Mouse (Mus musculus): ENCODE measurements at regions not wholly inside any gene's neighbourhood (a gene's known extent, or its start where the extent isn't known, plus 50 kb on each side); places are given as distances from the start of the nearest gene placed in this dataset.

DNA sequence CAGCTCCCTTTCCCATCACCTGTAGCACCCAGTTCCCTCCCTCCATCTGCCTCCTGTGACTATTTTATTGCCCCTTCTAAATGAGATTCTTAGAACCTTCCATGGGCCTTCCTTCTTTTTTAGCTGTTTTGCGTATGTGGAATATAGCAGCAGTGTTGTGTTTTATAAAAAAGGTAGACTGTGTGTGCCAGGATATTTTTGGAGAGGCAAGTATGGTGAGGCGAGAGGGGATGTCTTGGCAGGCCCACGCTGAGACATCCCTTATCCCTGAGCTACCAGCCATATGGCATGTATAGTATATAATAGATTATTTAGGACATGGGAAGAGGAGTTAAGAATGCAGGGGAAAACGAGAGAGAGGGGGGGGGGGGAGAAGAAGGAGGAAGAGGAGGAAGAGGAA is 488.4 kb downstream of the Btbd3 start:
- Histone ChIP-seq H3K4me1 (no peaks in the 10 kb centered on the region), H3K4me3 (no peak overlapping the region), H3K27ac (no peak overlapping the region), H3K9me3 (no peaks in the 10 kb centered on the region), H3K36me3 (no peaks in the 10 kb centered on the region), H3K27me3 (ENCODE audit: insufficient read depth, poor library complexity, severe bottlenecking) (no peaks in the 10 kb centered on the region)
- WGBS, result 75% methylated on average over 4 of the region's 4 CpGs
- DNase-seq (ENCODE audit: low spot score), result no peak

DNA sequence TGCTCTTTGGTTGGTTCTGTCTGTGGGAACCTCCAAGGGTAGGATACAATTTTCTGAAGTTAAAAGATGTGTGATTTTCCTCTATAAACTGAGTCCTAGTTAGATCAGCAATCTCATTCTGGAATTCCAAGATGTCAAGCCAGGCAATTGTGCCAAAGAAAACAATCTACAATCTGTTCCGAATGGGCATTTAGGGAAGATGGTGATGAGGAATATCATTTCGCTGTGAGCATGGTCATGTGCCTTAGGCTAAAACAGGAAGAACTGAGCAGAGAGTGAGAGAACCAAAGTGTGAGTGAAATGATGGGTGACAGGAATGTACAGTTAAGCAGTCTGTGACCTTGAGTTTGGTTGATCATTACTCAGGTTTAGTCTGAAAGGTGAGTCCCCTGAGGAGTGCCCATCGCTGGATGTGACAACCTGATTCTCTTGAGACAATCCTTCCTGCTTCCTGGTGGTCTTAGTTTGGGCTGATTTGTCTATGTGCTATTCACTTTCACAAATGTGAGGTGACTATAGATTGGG is 504.1 kb downstream of the Btbd3 start:
- Histone ChIP-seq H3K27ac (no peak overlapping the region), H3K36me3 (no peaks in the 10 kb centered on the region), H3K9me3 (no peaks in the 10 kb centered on the region), H3K4me1 (no peaks in the 10 kb centered on the region), H3K27me3 (ENCODE audit: insufficient read depth, poor library complexity, severe bottlenecking) (no peaks in the 10 kb centered on the region), H3K4me3 (no peak overlapping the region)
- no peak for DNase-seq (ENCODE audit: low spot score)
- WGBS, result 80% methylated on average over 3 of the region's 3 CpGs

DNA sequence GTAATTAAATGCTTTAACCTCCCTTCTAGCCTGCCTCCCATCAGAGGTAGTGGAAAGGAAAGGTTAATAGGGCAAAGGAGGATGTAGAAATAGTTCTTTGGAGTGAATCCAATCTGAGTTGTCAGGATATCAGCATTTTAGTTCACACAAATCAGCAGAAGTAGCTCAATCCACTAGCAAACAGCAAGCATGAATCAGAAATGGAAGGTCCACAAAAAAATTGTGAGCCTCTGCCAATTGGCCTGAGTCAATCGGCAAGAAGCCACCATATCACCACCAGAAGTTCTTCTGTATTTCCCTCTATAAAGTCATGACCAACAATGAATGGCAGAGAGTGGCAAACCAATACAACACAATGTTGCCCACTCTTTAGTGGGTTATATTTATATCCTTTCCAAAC is 505.0 kb downstream of the Btbd3 start:
- 84% methylated on average over 1 of the region's 1 CpGs for WGBS
- Histone ChIP-seq H3K27ac (no peak overlapping the region), H3K4me1 (no peaks in the 10 kb centered on the region), H3K36me3 (no peaks in the 10 kb centered on the region), H3K4me3 (no peak overlapping the region), H3K9me3 (no peaks in the 10 kb centered on the region), H3K27me3 (ENCODE audit: insufficient read depth, poor library complexity, severe bottlenecking) (no peaks in the 10 kb centered on the region)
- no peak for DNase-seq (ENCODE audit: low spot score)

DNA sequence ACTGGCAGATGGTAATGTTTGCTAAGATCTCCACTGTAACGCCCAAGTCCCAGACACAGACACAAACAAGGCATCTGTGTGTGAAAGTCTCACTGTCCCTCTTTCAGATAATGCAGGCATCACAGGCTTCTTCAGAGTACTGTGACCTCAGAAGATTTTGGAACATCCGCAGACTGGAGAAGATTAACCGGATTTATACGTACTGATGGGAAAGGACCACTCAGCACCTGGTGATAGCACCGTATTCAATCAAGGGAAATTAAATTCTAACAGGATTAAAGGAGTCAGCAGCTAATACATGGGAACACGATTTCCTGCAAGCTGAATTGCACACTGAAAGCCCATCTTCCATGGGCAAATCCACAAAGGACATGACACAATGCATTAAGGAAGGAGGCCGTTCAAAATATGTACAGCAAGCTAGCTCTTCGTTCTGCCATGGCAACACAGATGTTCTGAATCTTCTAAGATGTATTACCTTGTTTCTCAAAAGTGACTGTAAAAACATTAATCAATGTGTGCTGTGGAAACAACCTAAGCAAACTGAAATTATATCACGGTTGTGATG is 510.0 kb downstream of the Btbd3 start:
- no peak overlapping the region for H3K4me3 ChIP-seq
- H3K27ac ChIP-seq, result no peak overlapping the region
- DNase-seq (ENCODE audit: low spot score), result no peak
- WGBS, result 74% methylated on average over 9 of the region's 9 CpGs
- H3K4me1 ChIP-seq, result no peaks in the 10 kb centered on the region
- no peaks in the 10 kb centered on the region for H3K36me3 ChIP-seq
- no peaks in the 10 kb centered on the region for H3K9me3 ChIP-seq
- no peaks in the 10 kb centered on the region for H3K27me3 ChIP-seq (ENCODE audit: insufficient read depth, poor library complexity, severe bottlenecking)

DNA sequence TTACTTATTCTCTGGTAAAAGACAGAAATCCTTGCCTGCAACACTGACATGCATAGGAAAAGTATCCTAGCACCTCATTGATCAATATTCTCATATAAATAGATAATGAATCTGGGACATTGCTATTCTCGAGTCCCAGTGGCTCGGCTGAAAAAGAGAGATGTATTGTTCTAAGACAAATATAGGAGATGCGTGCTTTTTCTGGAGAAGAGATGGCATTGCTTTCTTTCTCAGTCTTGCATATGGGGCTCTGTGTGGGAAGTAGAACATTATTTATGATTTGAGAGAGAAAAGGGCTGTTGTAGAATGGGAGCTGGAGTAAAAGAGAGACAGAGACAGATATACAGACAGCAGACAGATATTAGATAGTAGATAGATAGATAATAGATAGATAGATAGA is 527.4 kb downstream of the Btbd3 start:
- H3K4me1 ChIP-seq, result no peaks in the 10 kb centered on the region
- no peaks in the 10 kb centered on the region for H3K36me3 ChIP-seq
- WGBS, result 83% methylated on average over 3 of the region's 3 CpGs
- H3K4me3 ChIP-seq, result no peak overlapping the region
- H3K27me3 ChIP-seq (ENCODE audit: insufficient read depth, poor library complexity, severe bottlenecking), result no peaks in the 10 kb centered on the region
- H3K9me3 ChIP-seq, result no peaks in the 10 kb centered on the region
- no peak overlapping the region for H3K27ac ChIP-seq
- no peak for DNase-seq (ENCODE audit: low spot score)

DNA sequence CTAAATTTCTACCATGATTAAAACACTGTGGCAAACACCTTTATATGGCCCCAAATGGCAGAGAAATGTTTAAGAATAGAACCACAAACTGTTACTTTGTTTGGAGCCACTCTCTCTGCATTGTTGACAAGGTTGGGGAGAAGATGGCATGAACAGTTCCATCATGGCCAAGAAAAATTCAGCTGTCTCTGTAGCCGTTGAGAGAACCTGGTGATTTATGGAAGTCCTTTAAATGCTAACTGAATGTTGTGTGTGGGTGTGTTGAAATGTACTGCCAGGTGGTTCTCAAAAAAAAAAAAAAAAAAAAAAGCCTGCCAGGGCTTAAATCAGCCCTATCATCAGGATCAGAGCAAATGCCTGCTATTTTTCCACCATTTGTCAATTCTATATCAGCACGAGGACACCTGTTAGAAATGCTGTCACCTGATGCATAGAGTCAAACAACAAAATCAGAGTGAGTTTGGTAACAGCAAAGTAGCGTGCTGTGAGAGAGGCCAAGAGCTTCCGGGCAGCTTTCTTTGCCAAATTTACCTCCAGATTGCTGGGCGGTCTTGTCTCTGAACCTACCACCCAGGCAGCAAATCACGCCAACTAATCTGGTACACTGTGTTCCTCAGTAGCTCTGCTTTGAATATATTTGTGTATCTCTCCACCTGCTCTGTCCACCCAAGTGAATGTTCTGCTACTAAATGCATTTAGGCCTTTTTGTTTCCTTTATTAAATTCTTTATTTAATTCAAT is 536.5 kb downstream of the Btbd3 start:
- H3K4me1 ChIP-seq, result no peaks in the 10 kb centered on the region
- H3K4me3 ChIP-seq, result no peak overlapping the region
- no peak overlapping the region for H3K27ac ChIP-seq
- H3K27me3 ChIP-seq (ENCODE audit: insufficient read depth, poor library complexity, severe bottlenecking), result no peaks in the 10 kb centered on the region
- WGBS, result 75% methylated on average over 6 of the region's 6 CpGs
- no peaks in the 10 kb centered on the region for H3K9me3 ChIP-seq
- DNase-seq (ENCODE audit: low spot score), result no peak
- H3K36me3 ChIP-seq, result no peaks in the 10 kb centered on the region

DNA sequence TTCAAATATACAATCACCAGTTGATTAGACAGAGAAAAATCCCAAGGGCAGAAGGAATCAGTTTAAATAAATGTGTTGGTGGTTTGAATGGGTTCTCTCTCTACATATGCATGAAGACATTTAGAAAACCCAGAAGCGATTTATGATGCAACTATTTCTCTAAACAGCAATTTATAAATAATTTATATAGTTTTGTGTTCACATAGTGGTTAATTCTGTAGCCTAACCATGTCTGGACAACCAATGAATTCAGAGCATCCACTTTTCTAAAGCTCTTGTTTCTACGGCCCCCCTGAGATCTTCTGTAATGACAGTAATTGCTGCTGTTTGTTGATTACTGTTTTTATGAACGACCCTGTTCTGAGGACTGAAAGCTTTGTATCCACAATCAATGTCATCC is 549.8 kb downstream of the Btbd3 start:
- no peak overlapping the region for H3K4me3 ChIP-seq
- H3K9me3 ChIP-seq, result no peaks in the 10 kb centered on the region
- no peaks in the 10 kb centered on the region for H3K27me3 ChIP-seq (ENCODE audit: insufficient read depth, poor library complexity, severe bottlenecking)
- H3K4me1 ChIP-seq, result no peaks in the 10 kb centered on the region
- WGBS, result 76% methylated on average over 3 of the region's 3 CpGs
- H3K27ac ChIP-seq, result no peak overlapping the region
- H3K36me3 ChIP-seq, result no peaks in the 10 kb centered on the region
- no peak for DNase-seq (ENCODE audit: low spot score)

DNA sequence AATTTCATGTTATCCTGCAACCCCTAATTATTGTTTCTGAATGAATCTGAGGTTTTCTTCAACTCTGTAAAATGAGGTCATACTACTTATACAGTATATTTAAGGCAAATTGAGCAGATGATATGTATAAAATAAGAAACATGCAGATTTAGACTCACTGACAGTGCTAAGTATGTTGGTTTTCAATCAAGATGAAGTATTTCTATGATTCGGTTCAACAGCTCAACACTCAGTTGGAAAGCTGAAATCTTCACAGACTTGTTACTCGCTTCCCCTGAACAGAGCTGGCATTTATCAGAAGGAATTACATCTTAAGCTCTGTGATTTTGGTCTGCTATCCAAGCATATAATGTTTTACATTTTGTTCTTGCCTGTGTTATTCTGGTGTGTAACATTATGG is 553.4 kb downstream of the Btbd3 start:
- no peak overlapping the region for H3K27ac ChIP-seq
- no peak for DNase-seq (ENCODE audit: low spot score)
- no peak overlapping the region for H3K4me3 ChIP-seq
- H3K9me3 ChIP-seq, result no peaks in the 10 kb centered on the region
- H3K36me3 ChIP-seq, result no peaks in the 10 kb centered on the region
- no peaks in the 10 kb centered on the region for H3K27me3 ChIP-seq (ENCODE audit: insufficient read depth, poor library complexity, severe bottlenecking)
- WGBS, result 86% methylated on average over 2 of the region's 2 CpGs
- H3K4me1 ChIP-seq, result no peaks in the 10 kb centered on the region

DNA sequence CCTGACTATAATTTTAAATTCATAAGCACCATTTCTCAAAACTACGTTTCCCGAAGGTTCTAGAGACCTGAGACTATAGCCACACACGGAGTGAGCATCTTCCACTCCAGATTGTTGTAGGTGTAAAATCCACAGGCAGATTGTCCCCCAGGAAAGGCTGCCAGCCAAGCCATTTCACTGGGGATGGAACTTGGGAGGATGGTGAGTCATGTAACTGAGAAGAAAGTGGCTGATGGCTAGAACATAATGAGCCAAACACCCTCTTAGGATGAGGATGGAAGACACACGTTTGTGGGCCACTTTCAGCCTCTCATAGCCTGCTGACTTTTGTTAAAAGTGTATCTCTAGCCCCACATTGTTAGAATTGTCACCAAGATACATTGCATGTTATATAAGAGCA is 564.1 kb downstream of the Btbd3 start:
- no peaks in the 10 kb centered on the region for H3K4me1 ChIP-seq
- no peaks in the 10 kb centered on the region for H3K27me3 ChIP-seq (ENCODE audit: insufficient read depth, poor library complexity, severe bottlenecking)
- H3K4me3 ChIP-seq, result no peak overlapping the region
- no peaks in the 10 kb centered on the region for H3K9me3 ChIP-seq
- H3K36me3 ChIP-seq, result no peaks in the 10 kb centered on the region
- no peak overlapping the region for H3K27ac ChIP-seq
- 77% methylated on average over 4 of the region's 4 CpGs for WGBS
- no peak for DNase-seq (ENCODE audit: low spot score)

DNA sequence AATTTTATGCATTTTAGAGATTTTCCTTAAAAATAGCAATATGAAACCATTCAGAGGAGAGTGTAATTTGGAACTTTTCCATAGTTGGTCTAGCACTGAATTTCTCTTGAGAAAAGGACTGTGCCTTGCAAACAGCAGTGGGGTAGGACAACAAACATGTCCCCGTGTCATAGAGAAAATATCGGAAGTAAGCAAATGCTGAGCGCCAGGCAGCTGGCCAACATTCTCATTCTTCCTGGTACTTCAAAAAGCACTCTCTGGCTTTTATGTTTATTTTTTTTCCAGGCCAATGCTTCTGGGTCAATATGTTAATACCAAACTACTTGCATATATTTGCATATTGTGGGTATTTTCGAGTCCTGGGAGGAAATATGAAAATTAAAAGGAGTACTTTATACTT is 568.5 kb downstream of the Btbd3 start:
- Histone ChIP-seq H3K9me3 (no peaks in the 10 kb centered on the region), H3K36me3 (no peaks in the 10 kb centered on the region), H3K4me3 (no peak overlapping the region), H3K27ac (no peak overlapping the region), H3K4me1 (no peaks in the 10 kb centered on the region), H3K27me3 (ENCODE audit: insufficient read depth, poor library complexity, severe bottlenecking) (no peaks in the 10 kb centered on the region)
- WGBS, result 85% methylated on average over 4 of the region's 4 CpGs
- no peak for DNase-seq (ENCODE audit: low spot score)

DNA sequence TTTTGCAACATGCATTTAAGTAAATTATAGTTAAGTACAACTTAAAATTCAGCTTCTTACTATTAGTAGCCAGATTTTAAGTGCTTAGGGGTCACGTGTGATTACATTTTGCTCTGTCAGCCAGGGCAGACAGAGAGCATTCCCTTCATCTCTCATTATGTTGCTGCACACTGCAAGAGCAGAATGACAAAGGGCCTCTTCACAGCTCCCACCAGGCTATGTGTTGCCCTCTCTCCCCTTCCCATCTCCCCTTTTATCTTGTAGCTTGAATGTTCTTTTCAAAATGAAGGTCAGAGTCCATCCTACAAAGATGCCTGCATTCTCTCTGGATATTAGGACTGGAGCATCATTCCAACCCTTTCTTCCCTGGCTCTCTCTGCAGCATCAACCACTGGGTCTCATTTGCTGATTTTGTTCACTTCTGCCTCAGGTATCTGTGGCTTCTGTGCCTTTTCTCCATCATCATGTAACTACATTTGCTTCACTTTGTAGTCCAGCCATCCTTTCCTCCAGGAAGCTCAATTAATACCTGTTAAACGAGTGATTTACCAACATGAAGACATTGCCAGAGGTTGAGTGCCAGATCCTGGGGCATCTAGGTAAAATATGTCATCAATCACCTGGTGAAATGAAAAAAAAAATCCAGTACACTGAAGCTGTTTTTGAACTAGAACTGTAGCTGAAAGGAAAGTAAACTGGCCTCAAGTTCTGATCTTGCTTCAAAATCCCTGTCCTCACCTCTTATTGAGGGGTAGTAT is 571.6 kb downstream of the Btbd3 start:
- no peaks in the 10 kb centered on the region for H3K27me3 ChIP-seq (ENCODE audit: insufficient read depth, poor library complexity, severe bottlenecking)
- H3K27ac ChIP-seq, result no peak overlapping the region
- no peaks in the 10 kb centered on the region for H3K9me3 ChIP-seq
- 59% methylated on average over 2 of the region's 2 CpGs for WGBS
- DNase-seq (ENCODE audit: low spot score), result no peak
- no peaks in the 10 kb centered on the region for H3K4me1 ChIP-seq
- no peak overlapping the region for H3K4me3 ChIP-seq
- no peaks in the 10 kb centered on the region for H3K36me3 ChIP-seq

DNA sequence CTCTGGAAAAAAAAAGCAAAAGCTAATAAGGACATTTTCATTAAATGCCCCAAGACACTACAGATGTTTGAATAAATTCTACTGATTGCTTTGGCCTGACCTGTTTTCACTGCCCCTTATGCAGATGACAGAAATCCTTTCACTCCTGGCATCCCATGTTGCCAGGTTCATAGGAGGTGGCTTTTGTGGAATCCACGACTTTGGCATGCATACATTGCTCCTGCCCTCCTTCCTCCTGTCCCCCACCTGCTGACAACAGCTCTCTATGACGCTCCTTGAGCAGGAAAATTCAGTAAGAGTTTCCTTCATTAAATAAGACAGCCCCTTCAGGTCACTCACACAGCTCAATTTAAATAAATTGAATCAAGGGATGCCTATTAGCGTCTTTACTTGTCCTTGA is 582.5 kb downstream of the Btbd3 start:
- 59% methylated on average over 3 of the region's 3 CpGs for WGBS
- H3K4me3 ChIP-seq, result no peak overlapping the region
- H3K36me3 ChIP-seq, result no peaks in the 10 kb centered on the region
- H3K27ac ChIP-seq, result no peak overlapping the region
- no peaks in the 10 kb centered on the region for H3K4me1 ChIP-seq
- no peaks in the 10 kb centered on the region for H3K27me3 ChIP-seq (ENCODE audit: insufficient read depth, poor library complexity, severe bottlenecking)
- H3K9me3 ChIP-seq, result no peaks in the 10 kb centered on the region
- DNase-seq (ENCODE audit: low spot score), result no peak

DNA sequence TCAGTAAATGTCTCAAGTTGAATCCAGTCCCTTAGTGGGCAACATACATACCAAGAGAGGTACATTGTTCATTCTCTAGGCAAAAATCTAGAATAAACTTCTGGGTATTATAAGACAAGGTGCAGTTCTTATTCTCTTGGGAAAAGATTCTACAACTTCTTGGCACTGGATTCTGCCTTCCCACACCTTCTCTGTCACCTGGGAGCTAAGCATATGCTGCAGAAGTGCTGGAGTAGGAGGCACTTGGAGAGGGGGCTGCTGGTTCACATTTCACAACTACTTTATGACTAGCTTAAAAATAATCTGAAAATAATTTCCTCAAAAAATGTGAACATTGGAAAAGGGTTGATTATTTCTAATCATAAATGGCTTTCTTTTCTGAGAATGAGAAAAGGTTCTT is 602.8 kb downstream of the Btbd3 start:
- DNase-seq (ENCODE audit: low spot score), result no peak
- H3K36me3 ChIP-seq, result no peaks in the 10 kb centered on the region
- no peak overlapping the region for H3K27ac ChIP-seq

More for the DNA sequence above, 602.8 kb downstream of the Btbd3 start:
- H3K9me3 ChIP-seq, result no peaks in the 10 kb centered on the region
- no peak overlapping the region for H3K4me3 ChIP-seq
- H3K4me1 ChIP-seq, result no peaks in the 10 kb centered on the region
- no peaks in the 10 kb centered on the region for H3K27me3 ChIP-seq (ENCODE audit: insufficient read depth, poor library complexity, severe bottlenecking)
